Mouse (Mus musculus): ENCODE data around the gene Lrmda.

Gene Lrmda

GRCm38 (mm10) chr14:23041002-23041401 is 1021.5 kb downstream of the Lrmda start:
- DNase-seq (ENCODE audit: extremely low read depth, low read depth) = no peak

DNA sequence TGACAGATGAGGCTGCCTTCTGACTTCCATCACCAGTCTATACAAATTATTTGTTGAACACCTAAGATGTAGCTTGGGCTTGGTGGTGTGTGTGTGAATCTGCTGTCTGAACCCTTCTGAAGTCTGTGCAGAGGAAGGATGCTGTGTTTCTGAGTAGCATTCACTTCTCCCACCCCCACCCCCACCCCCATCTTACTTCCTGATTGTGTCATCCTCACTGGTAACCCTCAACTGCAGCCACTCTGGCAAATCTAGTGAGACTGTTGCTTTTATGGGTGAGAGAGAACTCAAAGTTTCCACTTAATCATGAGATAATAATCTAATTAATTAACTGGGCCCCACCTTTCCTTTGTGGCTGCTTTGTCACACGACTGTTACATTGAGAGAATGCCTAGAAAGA is 1025.8 kb downstream of the Lrmda start:
- no peak for DNase-seq (ENCODE audit: extremely low read depth, low read depth)

GRCm38 (mm10) chr14:23046330-23046729 is 1026.8 kb downstream of the Lrmda start:
- DNase-seq (ENCODE audit: extremely low read depth, low read depth) = peak; percentile 8

GRCm38 (mm10) chr14:23051441-23051840 is 1031.9 kb downstream of the Lrmda start:
- no peak for DNase-seq (ENCODE audit: extremely low read depth, low read depth)

DNA sequence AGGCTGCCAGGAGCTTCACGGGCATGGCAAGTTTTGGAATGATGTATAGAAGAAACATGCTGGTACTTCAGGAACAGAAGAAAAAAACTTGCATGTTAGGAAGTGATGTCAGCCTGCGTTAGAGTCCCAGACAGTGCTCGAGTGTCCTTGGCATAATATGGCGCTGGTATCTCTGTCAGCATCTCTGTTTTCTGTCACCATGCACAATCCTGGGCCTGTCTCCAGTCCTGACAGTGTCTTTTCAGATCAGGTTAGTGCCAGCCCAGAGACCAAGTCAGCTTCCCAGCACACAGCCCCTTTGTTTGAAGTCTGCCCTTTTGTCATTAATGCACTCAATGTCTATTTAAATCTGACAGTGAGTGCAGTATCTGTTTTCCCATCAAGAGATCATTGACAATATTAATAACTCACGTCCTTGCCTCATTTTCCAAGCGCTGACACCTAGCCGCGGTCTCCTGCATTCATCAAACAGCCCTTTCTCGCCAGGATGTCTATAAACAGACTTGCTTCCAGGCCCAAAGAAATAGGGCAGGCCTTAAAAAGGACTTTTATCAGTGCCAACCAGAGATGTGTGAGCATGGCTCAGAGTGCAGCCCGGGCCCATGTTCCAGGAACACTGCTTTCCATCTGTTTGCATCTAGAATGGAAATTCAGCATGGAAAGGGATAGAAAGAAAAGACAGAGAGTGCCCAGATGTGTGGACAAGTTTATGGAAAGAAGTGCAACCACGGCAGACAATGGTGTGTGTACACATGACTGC is 1033.5 kb downstream of the Lrmda start:
- no peak for DNase-seq (ENCODE audit: extremely low read depth, low read depth)

DNA sequence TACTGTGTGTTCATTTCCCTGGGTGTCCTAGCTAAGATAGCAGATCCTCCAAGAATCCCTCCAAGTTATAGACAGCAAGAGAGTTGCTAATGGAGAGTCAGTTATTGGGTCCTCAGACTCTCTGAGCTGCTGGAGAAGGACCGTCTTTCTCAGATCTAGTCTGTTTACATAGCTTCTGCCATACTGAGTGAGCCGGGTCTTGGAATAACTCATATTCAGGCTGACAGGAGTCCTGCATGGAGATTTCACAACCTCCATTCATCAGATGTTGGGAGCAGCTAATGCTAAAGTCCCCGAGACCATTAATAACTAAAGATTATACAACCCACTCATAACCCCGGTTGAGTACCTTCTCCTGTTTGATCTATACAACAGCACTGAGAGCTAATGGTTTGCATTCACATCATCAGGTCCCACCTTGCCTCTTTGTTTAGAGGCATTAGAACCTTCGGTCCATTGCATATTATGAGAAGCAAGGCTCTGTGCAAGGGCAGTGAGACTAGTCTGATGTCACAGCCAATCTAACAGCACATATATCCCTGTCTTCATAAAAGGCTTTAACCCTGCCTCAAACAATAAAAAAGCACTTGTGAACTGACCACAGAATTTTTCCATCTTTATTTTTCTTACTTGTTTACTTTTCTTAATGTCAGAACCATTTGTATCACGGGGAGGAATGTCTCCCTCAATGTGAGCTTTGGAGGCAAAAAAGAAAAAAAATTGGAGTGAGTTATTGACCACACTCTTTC is 1037.9 kb downstream of the Lrmda start:
- DNase-seq (ENCODE audit: extremely low read depth, low read depth) = no peak

DNA sequence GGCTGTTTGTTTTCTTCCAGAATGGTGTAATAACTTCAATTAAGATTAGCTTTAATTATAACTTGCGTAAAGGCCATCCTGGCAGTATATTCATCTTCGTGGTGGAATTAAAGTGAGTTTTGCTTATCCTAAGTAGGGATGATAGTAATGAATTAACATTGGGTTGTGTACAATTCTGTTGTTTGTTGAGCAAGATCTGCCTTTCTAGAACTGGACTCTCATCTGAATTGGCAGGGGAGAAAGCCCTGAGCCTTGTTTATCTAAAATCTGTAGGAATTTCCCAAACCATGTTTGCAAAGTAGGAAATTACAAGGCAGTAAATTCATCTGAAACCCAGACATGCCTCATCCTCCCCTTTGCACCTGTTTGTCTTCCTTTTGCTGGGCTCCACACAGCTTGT is 1038.5 kb downstream of the Lrmda start:
- DNase-seq (ENCODE audit: extremely low read depth, low read depth) = no peak

DNA sequence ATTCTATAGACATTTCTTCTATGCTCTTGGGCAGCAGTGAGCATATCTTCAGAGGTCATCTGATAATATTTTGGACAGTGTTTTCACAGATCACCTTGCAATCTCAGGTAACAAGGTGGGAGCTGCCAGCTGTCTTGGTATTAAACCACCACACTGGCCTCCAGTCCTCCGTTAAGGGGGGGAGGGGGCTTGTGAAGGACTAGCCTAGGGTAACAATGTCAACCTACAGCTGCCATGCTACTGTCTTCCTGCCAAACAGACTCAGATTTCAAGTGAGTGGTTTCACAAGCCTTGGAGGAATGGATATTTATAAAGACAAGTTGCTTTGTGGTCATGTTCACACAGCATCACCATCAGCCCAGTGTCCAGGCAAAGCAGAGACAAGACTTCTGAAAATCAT is 1059.2 kb downstream of the Lrmda start:
- no peak for DNase-seq (ENCODE audit: extremely low read depth, low read depth)

- no peak for DNase-seq (ENCODE audit: extremely low read depth, low read depth)
Measured at GRCm38 (mm10) chr14:23084241-23084773, 1064.8 kb downstream of the Lrmda start.

GRCm38 (mm10) chr14:23084797-23085196 is 1065.3 kb downstream of the Lrmda start:
- no peak for DNase-seq (ENCODE audit: extremely low read depth, low read depth)

- no peak for DNase-seq (ENCODE audit: extremely low read depth, low read depth)
Measured at GRCm38 (mm10) chr14:23093306-23093705, 1073.8 kb downstream of the Lrmda start.

- DNase-seq (ENCODE audit: extremely low read depth, low read depth) = no peak
Measured at GRCm38 (mm10) chr14:23094546-23095157, 1075.1 kb downstream of the Lrmda start.

DNA sequence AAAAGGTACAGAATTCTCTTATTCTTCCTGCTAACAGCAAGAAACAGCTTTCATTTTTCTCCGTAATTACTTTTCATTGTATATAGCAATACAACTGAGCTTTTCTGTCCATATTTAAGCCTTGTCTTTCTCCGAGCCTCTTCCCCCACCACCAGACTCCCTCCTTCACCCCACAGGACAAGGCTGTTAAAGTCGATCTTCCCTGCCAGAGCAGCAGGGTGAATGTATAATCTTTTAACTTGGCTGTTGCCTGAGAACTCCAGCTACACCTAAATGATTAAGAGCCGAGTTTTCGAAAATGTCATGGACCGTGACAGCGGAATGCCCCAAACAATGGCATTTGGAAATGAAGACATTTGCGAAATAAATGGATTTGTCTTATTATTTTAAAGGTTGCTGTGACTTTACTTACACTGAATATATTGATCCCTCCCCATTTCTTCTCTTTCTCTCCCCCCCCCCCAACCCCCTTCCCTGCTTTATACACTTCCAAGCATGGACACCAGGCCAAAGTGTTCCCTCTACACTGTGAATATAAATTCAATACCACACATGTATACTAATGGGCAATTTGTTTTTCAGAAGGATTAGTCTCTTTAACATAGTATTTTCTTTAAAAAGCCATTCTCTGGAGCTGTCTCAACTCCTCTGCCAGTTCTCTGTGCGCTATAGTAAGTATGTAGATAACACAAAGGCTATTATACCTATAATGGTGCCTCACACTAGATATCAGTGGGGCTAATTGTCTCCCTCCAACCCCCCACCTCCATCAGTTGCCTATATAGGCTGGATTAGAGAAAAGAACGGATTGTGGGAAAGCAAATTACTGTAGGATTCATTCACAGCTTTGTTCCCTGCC is 1075.9 kb downstream of the Lrmda start:
- no peak for DNase-seq (ENCODE audit: extremely low read depth, low read depth)

- DNase-seq (ENCODE audit: extremely low read depth, low read depth) = no peak
Measured at GRCm38 (mm10) chr14:23096017-23096336, 1076.5 kb downstream of the Lrmda start.

GRCm38 (mm10) chr14:23096405-23096804 is 1076.9 kb downstream of the Lrmda start:
- no peak for DNase-seq (ENCODE audit: extremely low read depth, low read depth)
